Mouse (Mus musculus) kidney, postnatal 0 days (tissue): Measurements from ENCODE around the gene Slc4a1. TPM values are rescaled to one million over a fixed set of nuclear protein-coding genes. Genes with fewer than 3 reads are reported as not detected.

Source experiments
- ATAC-seq: fragments of 200-750 bp; cut with Nextera tagmentation; replicated peaks from 2 replicates; pipeline ENCODE4 v1.8.0; 2017; ENCODE audit warnings: low read depth, moderate number of reproducible peaks, moderate TSS enrichment, moderate library complexity; ENCODE audit not compliant: low FRiP score
- DNase-seq: peaks from one replicate; pipeline ENCODE4 v3.0.0-alpha.2; 2016; ENCODE audit warnings: low spot score
- H3K27ac ChIP-seq: fragments of 300-500 bp; sonication (generic); 2 replicates; pipeline ENCODE4 v1.5.1; 2014; ENCODE audit warnings: mild to moderate bottlenecking
- H3K27me3 ChIP-seq: fragments of 300-500 bp; sonication (generic); 2 replicates; pipeline ENCODE4 v1.6.1; 2014; ENCODE audit warnings: low read length, mixed read lengths; ENCODE audit not compliant: insufficient read depth
- H3K36me3 ChIP-seq: fragments of 300-500 bp; sonication (generic); 2 replicates; pipeline ENCODE4 v1.6.1; 2014; ENCODE audit warnings: low read length, mixed read lengths; ENCODE audit not compliant: insufficient read depth
- H3K4me1 ChIP-seq: fragments of 300-500 bp; sonication (generic); replicated peaks from 2 replicates; pipeline ENCODE4 v1.6.1; 2014; ENCODE audit warnings: antibody characterized with exemption, low read length, mixed read lengths; ENCODE audit not compliant: insufficient read depth
- H3K4me2 ChIP-seq: fragments of 300-500 bp; sonication (generic); 2 replicates; pipeline ENCODE4 v1.6.1; 2014; ENCODE audit warnings: mild to moderate bottlenecking, low read length, moderate library complexity, mixed read lengths
- H3K4me3 ChIP-seq: fragments of 300-500 bp; sonication (generic); replicated peaks from 2 replicates; pipeline ENCODE4 v1.5.1; 2014; ENCODE audit warnings: low read depth, low read length
- H3K9ac ChIP-seq: fragments of 300-500 bp; sonication (generic); 2 replicates; pipeline ENCODE4 v1.6.1; 2014; ENCODE audit warnings: low read depth, low read length
- H3K9me3 ChIP-seq: fragments of 300-500 bp; sonication (generic); replicated peaks from 2 replicates; pipeline ENCODE4 v1.6.1; 2016; ENCODE audit warnings: low read length, inconsistent platforms, mixed read lengths
- CTCF ChIP-seq: IDR thresholded peaks from 2 replicates; pipeline ENCODE4 v1.5.1; 2016; ENCODE audit warnings: antibody characterized with exemption, low read depth, mild to moderate bottlenecking, moderate library complexity
- WGBS: fragments of 180-500 bp; shearing (Covaris S2); extraction: QIAGEN DNeasy Blood & Tissue Kit; methylation state at CpG from one replicate; pipeline ENCODE4 v1.1.7; 2014; 5-methylcytosine and 5-hydroxymethylcytosine counted together
- polyA plus RNA-seq: library from polyadenylated mRNA; unstranded; fragments of >200 nt; fragmentation: Nextera tagmentation; extraction: Ambion mirVana; gene quantifications from 2 replicates; pipeline ENCODE4 v1.2.1, GENCODE M21; 2015

The Slc4a1 gene
- polyA plus RNA-seq, 1 experiment from 2014 or later = 7.4 TPM

DNA sequence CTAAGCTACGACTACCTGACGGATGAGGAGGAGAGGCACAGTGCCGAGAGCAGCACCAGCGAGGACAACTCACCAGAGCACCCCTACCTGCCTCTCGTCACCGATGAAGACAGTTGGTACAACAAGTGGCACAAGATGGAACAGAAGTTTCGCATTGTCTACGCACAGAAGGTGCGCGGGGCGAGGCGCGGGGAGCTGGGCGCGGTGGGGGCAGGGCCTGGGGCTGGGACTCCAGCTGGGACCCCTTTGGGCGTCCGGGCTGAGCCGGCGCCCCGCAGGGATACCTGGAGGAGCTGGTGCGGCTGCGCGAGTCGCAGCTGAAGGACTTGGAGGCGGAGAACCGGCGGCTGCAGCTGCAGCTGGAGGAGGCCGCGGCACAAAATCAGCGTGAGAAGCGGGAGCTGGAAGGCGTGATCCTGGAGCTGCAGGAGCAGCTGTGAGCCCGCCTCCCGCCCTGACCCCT lies 33.6 kb upstream of the Slc4a1 start:
- Histone ChIP-seq H3K4me3 (peak overlapping the region; percentile 27; the same call in 1 of the 2 replicates), H3K27me3 (peaks cover 11% of the 10 kb centered on the region; the same call in 1 of the 2 replicates), H3K4me1 (peaks cover 12% of the 10 kb centered on the region), H3K36me3 (peaks cover 23% of the 10 kb centered on the region), H3K9ac (peak overlapping the region; percentile 27; the same call in 1 of the 2 replicates), H3K9me3 (no peaks in the 10 kb centered on the region), H3K4me2 (peak overlapping the region; percentile 54), H3K27ac (no peak overlapping the region)
- ATAC-seq (no peak), DNase-seq (no peak)
- no peak for TF ChIP-seq CTCF
- under 1% methylated on average over 34 of the region's 34 CpGs for WGBS

DNA sequence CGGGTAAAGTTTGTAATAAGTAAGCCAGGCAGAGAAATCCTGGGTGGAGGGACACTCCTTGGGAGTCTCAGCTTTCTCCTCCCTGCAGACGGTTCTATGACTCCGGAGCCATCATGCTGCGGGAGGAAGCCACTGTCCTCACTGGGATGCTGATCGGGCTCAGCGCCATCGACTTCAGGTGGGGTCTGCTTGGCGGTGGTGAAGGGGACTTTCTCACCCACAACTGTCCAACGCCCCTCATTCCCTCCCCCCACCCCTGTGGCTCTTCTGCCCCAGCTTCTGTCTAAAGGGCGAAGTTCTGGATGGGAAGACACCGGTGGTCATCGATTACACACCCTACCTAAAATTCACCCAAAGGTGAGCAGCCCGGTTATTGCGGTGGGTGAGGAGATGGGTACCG lies 33.1 kb upstream of the Slc4a1 start:
- H3K4me1 ChIP-seq = peaks cover 10% of the 10 kb centered on the region
- H3K9me3 ChIP-seq = no peaks in the 10 kb centered on the region

DNA sequence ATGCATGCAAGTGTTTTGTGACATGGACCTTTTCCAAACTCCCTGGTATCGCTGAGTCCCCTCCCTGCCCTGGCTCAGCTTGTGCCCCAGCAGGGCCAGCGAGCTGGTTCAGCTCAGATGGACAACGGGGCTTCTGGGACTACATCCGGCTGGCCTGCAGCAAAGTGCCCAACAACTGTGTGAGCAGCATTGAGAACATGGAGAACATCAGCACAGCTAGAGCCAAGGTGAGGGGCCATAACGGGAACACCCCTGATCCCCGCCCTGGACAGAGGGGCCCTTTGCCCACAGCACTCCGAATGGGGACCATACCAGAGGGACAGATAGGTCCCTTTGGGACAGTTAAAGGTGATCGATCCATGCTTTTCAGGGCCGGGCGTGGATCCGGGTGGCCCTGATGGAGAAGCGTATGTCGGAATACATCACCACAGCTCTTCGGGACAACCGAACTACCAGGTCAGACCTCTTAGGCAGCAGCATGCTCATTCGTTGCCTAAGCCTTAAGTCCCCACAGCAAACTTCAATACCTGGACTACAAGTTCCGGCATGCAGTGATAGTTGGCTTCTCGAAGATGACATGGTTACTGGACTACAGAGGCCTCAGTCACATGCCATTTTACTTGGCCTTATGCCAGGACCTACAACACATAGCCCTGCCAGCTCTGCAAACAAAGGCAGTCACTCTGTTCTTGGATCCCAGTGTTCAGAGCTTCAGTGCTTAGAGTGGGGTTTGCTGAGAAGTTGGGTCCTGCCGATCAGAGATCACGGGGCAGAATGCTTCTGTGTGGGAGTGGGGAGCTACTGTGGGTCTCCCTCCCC lies 32.2 kb upstream of the Slc4a1 start:
- DNase-seq (peak; percentile 45), ATAC-seq (no peak)
- no peak overlapping the region for H3K4me2 ChIP-seq
- H3K4me1 ChIP-seq = peaks cover 19% of the 10 kb centered on the region
- H3K9me3 ChIP-seq = no peaks in the 10 kb centered on the region
- H3K4me3 ChIP-seq = no peak overlapping the region
- WGBS = 75% methylated on average over 20 of the region's 20 CpGs
- H3K36me3 ChIP-seq = peaks cover 11% of the 10 kb centered on the region
- TF ChIP-seq CTCF = no peak
- peaks cover 11% of the 10 kb centered on the region; the same call in 1 of the 2 replicates for H3K27me3 ChIP-seq
- no peak overlapping the region for H3K27ac ChIP-seq
- H3K9ac ChIP-seq = no peak overlapping the region

More for the DNA sequence above, 33.1 kb upstream of the Slc4a1 start:
- H3K36me3 ChIP-seq = peaks cover 20% of the 10 kb centered on the region
- H3K27me3 ChIP-seq = peaks cover 11% of the 10 kb centered on the region; the same call in 1 of the 2 replicates
- ATAC-seq = no peak
- peak overlapping the region; percentile 54 for H3K4me2 ChIP-seq
- no peak for TF ChIP-seq CTCF
- peak; percentile 15 for DNase-seq
- H3K9ac ChIP-seq = 0 out of 2 replicates have a peak overlapping the region, but pooled peaks have one; percentile 27
- H3K4me3 ChIP-seq = 0 out of 2 replicates have a peak overlapping the region, but pooled peaks have one; percentile 27
- 13% methylated on average over 15 of the region's 15 CpGs for WGBS
- no peak overlapping the region for H3K27ac ChIP-seq

DNA sequence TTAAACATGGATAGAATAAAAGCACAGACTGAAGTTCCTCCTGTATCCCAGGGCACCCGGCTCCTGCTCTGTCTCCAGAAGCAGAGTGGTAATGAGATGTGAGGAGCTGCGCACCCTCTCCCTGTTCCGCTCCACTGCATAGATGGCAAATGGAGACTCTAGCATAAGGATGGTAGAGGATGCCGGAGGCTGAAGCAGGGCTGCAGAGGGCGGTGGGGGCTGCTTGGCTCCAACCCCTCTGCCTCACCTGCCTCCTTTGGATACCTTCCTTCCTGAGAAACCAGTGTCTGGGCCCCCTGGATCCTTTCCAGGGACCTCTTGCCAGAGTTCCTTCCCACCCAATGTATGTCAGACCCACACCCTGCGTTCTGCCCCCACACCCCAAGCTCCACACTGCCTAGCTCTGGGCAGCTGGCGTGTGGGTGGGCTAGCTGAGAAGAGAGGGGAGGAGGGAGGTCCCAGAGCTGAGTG lies 30.7 kb upstream of the Slc4a1 start:
- no peak for TF ChIP-seq CTCF
- Histone ChIP-seq H3K4me2 (no peak overlapping the region), H3K4me3 (no peak overlapping the region), H3K27me3 (peaks cover 14% of the 10 kb centered on the region; the same call in 1 of the 2 replicates), H3K9ac (no peak overlapping the region), H3K9me3 (no peaks in the 10 kb centered on the region), H3K27ac (no peak overlapping the region), H3K36me3 (no peaks in the 10 kb centered on the region), H3K4me1 (peaks cover 23% of the 10 kb centered on the region)
- DNase-seq = no peak
- no peak for ATAC-seq
- WGBS = 59% methylated on average over 7 of the region's 7 CpGs

DNA sequence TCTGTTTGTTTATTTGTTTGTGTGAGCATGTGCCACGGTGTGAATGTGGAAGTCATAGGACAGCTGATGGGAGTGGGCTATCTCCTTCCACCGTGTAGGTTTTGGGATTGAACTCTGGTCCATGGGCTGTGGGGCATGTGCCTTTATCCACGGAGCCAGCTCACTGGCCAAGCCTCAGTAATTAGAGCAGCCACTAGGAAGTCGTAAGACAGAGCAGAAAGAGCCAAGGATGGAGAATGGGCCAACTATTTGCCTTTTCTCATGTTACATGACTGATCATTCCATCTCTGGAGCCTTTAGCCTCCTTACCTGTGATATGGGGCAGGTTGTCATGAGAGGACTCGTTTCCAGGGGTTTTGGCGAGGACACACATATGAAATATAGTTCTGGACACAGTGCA lies 30.3 kb upstream of the Slc4a1 start:
- H3K27me3 ChIP-seq = peaks cover 14% of the 10 kb centered on the region; the same call in 1 of the 2 replicates
- peaks cover 23% of the 10 kb centered on the region for H3K4me1 ChIP-seq
- no peak overlapping the region for H3K4me2 ChIP-seq
- no peak for TF ChIP-seq CTCF
- WGBS = 47% methylated on average over 6 of the region's 6 CpGs
- H3K27ac ChIP-seq = no peak overlapping the region
- no peak overlapping the region for H3K4me3 ChIP-seq
- no peak overlapping the region for H3K9ac ChIP-seq
- DNase-seq = no peak
- H3K9me3 ChIP-seq = no peaks in the 10 kb centered on the region
- ATAC-seq = no peak
- no peaks in the 10 kb centered on the region for H3K36me3 ChIP-seq

GRCm38 (mm10) chr11:102395250-102395649 lies 29.2 kb upstream of the Slc4a1 start:
- Histone ChIP-seq H3K27me3 (peaks cover 14% of the 10 kb centered on the region; the same call in 1 of the 2 replicates), H3K9me3 (no peaks in the 10 kb centered on the region), H3K4me3 (no peak overlapping the region), H3K4me2 (no peak overlapping the region), H3K9ac (no peak overlapping the region), H3K4me1 (peaks cover 23% of the 10 kb centered on the region), H3K27ac (no peak overlapping the region), H3K36me3 (no peaks in the 10 kb centered on the region)
- ATAC-seq (no peak), DNase-seq (no peak)
- TF ChIP-seq CTCF = no peak
- WGBS = 4% methylated on average over 5 of the region's 5 CpGs
